Mouse (Mus musculus) limb, embryonic 14.5 days (tissue): ENCODE measurements around the gene Fam204a. TPM values are rescaled to one million over a fixed set of nuclear protein-coding genes. Genes with fewer than 3 reads are reported as not detected.

Source experiments
- ATAC-seq: fragments of 200-750 bp; cut with Nextera tagmentation; 2 replicates; pipeline ENCODE4 v1.8.0; 2017; ENCODE audit warnings: low read depth, moderate number of reproducible peaks, moderate TSS enrichment; ENCODE audit not compliant: low FRiP score
- DNase-seq: peaks from one replicate; pipeline ENCODE4 v3.0.0-alpha.2; 2015; ENCODE audit warnings: low spot score
- H3K27ac ChIP-seq: fragments of 300-500 bp; sonication (generic); replicated peaks from 2 replicates; pipeline ENCODE4 v1.5.1; 2014; ENCODE audit warnings: low read depth, mild to moderate bottlenecking, low read length, moderate library complexity, mixed read lengths
- H3K27me3 ChIP-seq: fragments of 300-500 bp; sonication (generic); 2 replicates; pipeline ENCODE4 v1.6.1; 2014; ENCODE audit warnings: low read length, mixed read lengths; ENCODE audit not compliant: control insufficient read depth, insufficient read depth
- H3K36me3 ChIP-seq: fragments of 300-500 bp; sonication (generic); 2 replicates; pipeline ENCODE4 v1.6.1; 2014; ENCODE audit warnings: mild to moderate bottlenecking, low read length, moderate library complexity, mixed read lengths; ENCODE audit not compliant: control insufficient read depth, insufficient read depth
- H3K4me1 ChIP-seq: fragments of 300-500 bp; sonication (generic); 2 replicates; pipeline ENCODE4 v1.6.1; 2014; ENCODE audit warnings: antibody characterized with exemption, low read length, mixed read lengths; ENCODE audit not compliant: control insufficient read depth, insufficient read depth
- H3K4me2 ChIP-seq: fragments of 300-500 bp; sonication (generic); replicated peaks from 2 replicates; pipeline ENCODE4 v1.6.1; 2014; ENCODE audit warnings: low read depth, mild to moderate bottlenecking, low read length, moderate library complexity; ENCODE audit not compliant: severe bottlenecking
- H3K4me3 ChIP-seq: fragments of 300-500 bp; sonication (generic); replicated peaks from 2 replicates; pipeline ENCODE4 v1.5.1; 2014; ENCODE audit warnings: low read length
- H3K9ac ChIP-seq: fragments of 300-500 bp; sonication (generic); 2 replicates; pipeline ENCODE4 v1.6.1; 2014; ENCODE audit warnings: mild to moderate bottlenecking, low read depth, low read length, moderate library complexity; ENCODE audit not compliant: severe bottlenecking
- H3K9me3 ChIP-seq: fragments of 300-500 bp; sonication (generic); 2 replicates; pipeline ENCODE4 v1.6.1; 2016; ENCODE audit warnings: low read length; ENCODE audit not compliant: control insufficient read depth
- POLR2A ChIP-seq: fragments of 200-500 bp; IDR thresholded peaks from 2 replicates; pipeline ENCODE4 v1.8.0; 2012; ENCODE audit warnings: inconsistent platforms, mild to moderate bottlenecking, moderate library complexity, borderline replicate concordance; ENCODE audit not compliant: insufficient read depth, insufficient read length; ENCODE audit errors: extremely low read depth
- WGBS: fragments of 180-500 bp; shearing (Covaris S2); extraction: QIAGEN DNeasy Blood & Tissue Kit; methylation state at CpG from one replicate; pipeline ENCODE4 v1.1.7; 2014; 5-methylcytosine and 5-hydroxymethylcytosine counted together
- polyA plus RNA-seq, 2 experiments: library from polyadenylated mRNA; depleted of rRNA in 1 of 2; stranded (reverse) in 1 of 2; unstranded in 1 of 2; fragments of >200 nt; fragmentation: Nextera tagmentation in 1 of 2; extraction: Ambion mirVana in 1 of 2; gene quantifications; 2 replicates each; pipeline versions ENCODE4 v1.2.1 to v1.2.3; 2012 to 2014

Fam204a gene
- polyA plus RNA-seq, 2 experiments = 30.7 to 57.3 TPM

DNA sequence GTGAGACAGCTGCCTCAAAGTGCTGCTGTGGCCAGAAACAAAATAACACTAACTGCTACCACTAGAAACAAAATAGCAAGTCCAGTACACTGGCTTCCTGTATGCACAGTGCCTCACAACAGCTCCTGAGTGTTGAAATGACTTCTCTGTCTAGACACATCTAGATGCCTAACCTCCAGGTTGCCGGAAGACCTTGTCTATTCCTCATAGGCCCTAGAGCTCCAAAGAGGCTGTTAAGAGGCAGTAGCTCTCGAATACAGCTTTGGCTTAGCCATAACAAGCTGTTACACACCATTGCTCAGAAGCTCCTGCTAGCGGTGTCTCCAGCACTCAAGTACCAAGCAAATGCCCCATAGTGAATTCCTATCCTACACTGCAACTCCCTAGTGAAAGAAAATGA lies 76.4 kb downstream of the Fam204a start:
- Histone ChIP-seq H3K9me3 (no peaks in the 10 kb centered on the region), H3K9ac (no peak overlapping the region), H3K4me2 (no peak overlapping the region), H3K4me1 (peaks cover 8% of the 10 kb centered on the region; the same call in 1 of the 2 replicates), H3K27me3 (peaks cover 33% of the 10 kb centered on the region), H3K27ac (no peak overlapping the region), H3K4me3 (no peak overlapping the region), H3K36me3 (no peaks in the 10 kb centered on the region)
- WGBS = 77% methylated on average over 3 of the region's 3 CpGs
- DNase-seq = no peak
- TF ChIP-seq POLR2A = no peak
- no peak for ATAC-seq

DNA sequence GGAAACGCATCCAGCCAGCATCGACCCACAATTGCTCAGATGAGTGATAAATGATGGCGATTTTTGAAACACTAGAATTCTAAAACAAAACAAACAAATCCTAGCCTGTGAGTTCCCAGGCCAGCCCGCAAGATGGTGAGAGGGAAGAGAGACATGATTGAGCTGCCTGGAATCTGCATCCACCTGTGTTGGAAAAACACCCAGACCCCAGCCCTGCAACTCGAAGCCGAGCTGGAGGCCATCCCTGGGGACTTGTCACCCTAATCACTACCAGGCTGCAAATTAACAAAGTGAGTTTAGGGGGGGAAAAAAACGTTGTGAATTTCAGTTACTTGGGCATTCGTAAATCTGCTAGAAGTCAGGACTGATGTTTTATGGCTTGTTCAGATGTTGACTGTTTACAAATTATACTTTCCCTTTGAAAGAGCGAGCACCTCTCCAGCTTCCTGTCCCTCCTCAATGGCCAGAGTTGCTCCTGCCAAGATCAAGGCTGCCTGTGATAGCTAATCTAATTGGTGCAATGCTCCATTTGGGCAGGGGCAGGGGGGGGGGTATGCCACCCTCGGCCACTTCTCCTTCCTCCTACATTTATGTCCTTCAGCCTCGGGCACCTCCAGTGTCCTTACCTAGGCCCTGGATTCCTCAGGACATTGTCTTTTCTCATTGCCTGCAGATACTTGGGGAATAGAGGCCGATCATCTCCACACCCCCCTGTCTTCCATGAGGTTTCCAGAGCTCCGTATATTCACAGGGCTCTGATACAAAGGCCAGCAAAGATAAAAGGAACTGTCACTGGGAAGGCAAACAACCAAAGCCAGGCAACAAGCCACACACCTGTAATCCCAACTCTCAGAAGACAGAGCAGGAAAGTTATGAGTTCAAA lies 77.2 kb downstream of the Fam204a start:
- Histone ChIP-seq H3K4me1 (peaks cover 8% of the 10 kb centered on the region; the same call in 1 of the 2 replicates), H3K9me3 (no peaks in the 10 kb centered on the region), H3K9ac (no peak overlapping the region), H3K4me3 (no peak overlapping the region), H3K27ac (no peak overlapping the region), H3K36me3 (no peaks in the 10 kb centered on the region), H3K27me3 (peaks cover 37% of the 10 kb centered on the region), H3K4me2 (no peak overlapping the region)
- no peak for TF ChIP-seq POLR2A
- DNase-seq (no peak), ATAC-seq (no peak)
- 8% methylated on average over 13 of the region's 13 CpGs for WGBS

Other genes with a start within 250 kb of the Fam204a start
- not detected in 2 replicates for gene Prlhr, start 241.6 kb upstream of the Fam204a start, polyA plus RNA-seq (2012; rRNA removed)
- gene Prlhr, start 241.6 kb upstream of the Fam204a start, polyA plus RNA-seq (2014; fragmentation: Nextera tagmentation; extraction: Ambion mirVana) = not detected in 2 replicates